Mouse (Mus musculus) mesoderm, embryonic 11.5 days (tissue): Measurements from ENCODE around the gene Gpr179.

Experiments used
- DNase-seq: peaks from one replicate; pipeline ENCODE4 v3.0.0-alpha.2; 2012; ENCODE audit warnings: low read depth, low spot score

Gpr179 gene

GRCm38 (mm10) chr11:97287643-97288042, 64.2 kb downstream of the Gpr179 start:
- DNase-seq: no peak

DNA sequence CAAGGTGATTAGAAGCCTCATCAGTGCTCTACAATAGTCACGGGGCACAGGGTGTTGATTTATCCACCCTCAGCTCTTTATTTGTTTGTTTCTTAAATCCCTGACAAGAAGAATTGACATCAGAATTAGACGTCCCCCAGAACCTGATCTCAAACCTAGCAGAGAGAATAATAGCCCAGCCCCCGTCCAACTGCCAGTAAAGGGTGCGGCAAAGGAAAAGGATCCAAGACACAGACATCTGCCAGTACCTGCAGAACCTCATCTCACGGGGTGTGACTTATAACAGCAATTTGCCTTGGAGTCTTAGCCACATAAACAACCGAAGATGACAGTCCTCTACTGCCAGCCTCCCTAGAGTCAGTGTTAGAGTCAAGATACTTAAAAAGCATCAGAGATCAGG, 64.9 kb downstream of the Gpr179 start:
- DNase-seq: no peak

DNA sequence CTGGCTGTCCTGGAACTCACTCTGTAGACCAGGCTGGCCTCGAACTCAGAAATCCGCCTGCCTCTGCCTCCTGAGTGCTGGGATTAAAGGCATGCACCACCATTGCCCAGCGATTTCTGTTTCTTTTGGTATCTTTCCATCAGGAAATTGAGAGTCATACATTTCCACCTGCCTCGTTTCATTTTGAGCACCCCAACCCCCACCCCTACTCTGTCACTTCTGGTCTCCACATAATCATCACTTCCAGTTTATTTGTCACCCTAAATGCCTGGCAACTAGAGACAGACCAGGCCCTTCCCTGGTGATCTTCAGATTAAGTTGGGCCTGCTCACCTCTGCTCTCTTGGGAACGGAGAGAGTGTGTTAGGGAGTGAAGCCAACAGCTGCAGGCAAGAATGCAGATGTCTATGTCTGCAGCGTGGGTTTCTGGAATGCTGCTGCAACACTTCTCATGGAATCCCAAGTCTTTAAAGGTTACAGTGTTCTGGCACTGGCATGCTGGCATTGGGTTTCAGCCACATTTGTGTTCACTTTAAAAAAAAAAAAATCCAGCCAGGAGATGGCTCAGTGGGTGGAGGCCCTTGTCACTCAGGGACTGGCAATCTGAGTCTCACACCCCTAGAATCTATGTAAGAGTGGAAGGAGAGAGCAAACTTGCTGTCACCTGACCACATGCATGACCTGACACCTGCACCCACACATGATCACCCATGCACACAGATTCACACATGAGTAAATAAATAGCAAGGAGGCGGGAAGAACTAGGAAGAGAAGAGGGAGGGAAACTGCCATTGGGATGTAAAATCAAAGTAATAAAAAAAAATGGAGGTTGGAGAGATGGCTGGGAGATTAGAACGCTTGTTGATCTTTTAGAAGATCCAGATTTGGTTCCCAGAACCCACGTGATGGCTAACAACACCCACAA, 65.8 kb downstream of the Gpr179 start:
- DNase-seq: peak; percentile 24

- DNase-seq: no peak
Observed at GRCm38 (mm10) chr11:97284854-97285253, 67.0 kb downstream of the Gpr179 start.

DNA sequence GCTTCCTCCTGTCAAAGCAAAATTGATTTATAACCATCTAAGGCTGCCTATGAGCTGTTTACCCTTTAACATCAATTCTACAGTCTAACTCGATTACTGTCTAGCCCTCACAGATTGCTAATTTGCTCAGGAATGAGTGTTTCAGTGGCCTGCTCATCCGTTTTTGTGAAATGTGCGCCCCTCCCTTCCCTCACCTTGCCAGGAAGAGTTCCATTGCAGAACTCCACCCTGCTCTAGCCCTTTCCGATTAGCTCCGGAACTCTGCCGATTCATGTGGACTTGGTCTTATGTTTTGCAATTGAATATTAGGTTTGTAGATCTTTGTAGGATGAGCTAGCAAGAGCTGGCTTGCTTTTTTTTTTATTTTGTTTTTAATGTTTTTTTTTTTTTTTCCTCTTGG, 69.7 kb downstream of the Gpr179 start:
- DNase-seq: no peak
